Mouse (Mus musculus): ENCODE results near the gene Ccdc97.
"Not testable (repeated sequence)": the region's sequence is repeated elsewhere in the genome, so short reads cannot be mapped to it uniquely, and the experiment has no call there.

Ccdc97 gene

DNA sequence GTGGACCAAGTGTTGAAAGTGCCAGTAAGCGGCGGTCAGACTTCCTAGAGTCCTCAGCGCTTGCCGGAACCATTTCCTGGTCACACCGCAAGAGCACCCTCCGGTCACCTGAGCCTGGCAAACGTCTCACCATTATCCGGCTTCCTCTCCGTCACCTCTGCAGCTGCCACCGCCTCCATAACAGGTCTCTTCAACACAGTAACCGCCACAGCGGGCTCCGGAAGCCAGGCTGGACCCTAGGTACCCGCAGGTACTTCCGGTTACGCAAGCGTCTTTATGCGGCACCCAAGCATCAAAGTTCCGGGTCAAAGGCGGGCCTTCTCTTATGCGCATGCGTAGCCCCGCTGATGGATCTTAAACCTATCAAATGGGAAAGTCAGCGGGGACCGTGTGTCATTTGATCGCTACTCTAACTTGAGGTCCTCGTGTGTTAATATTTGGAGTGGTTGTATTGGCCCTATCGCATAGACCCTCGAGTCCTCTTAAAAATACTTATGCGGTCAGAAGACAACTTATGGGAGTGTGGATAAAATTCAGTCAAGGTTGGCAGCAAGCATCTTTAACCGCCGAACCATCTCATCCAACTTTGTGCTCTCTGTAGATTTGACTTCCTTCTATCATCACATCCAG, at the start of gene Ccdc97:
Gene Ccdc97, minus strand, starts transcription at position 301 of the 630 bp plus-strand sequence.
- peak; percentile 95 for DNase-seq

DNA sequence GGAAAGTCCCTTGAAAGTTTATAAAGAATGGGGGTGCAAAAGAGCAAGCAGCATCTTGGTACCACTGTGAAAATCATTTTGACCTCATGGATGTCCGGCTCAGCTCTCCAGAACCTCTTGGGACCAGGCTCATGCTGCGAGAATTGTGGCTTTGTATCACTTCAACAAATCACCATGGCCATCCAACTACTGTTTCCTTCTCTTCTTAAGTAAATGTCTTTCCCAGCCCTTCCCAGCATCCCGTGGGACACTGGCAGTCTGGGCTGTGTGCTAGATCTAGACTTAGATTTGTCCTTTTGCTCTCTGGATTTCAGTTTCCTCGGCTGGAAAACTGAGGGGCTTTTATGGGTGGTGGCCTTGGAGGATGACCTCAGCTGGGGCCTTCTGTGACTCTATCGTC, 49.3 kb upstream of the Ccdc97 start:
- DNase-seq = no peak

GRCm38 (mm10) chr7:25766108-25766507, 47.2 kb upstream of the Ccdc97 start:
- no peak for DNase-seq

DNA sequence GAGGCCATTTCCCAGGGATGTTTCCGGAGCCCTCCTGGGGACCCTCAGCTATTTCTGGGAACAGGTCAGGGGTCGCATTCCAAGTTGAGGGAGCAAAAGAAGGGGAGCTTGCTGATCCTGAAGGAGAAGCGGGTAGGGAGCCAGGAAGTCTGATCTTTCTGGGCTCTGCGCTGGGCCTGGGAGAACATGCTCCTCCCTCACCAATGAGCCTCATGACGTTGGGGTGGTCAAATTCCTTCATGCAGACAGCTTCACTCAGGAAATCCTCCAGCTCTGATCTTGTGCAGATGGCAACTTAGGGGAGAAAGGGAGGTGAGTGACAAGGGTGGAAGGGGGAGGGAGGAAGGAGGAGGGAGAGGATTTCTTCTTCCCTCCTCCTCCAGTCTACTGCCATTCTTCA, 45.3 kb upstream of the Ccdc97 start:
- DNase-seq = no peak

DNA sequence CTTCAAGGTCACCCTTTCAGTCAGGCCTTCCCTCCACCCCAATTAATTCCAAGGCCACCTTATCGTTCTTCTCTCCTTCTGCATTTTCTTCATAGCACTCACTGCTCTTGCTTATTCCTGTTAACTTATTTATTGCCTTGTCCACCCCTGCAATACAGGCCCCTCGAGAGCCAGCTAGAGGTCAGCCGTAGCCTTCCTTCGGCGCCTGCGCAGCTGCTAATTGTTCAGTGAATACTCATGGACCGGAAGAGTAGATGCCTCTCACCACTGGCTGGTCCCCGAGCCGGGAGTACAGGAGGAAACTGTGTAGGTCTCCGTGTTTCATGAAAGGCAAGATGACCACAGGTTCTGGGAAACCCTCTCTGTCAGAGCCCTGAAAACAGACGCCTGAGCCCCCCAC, 44.8 kb upstream of the Ccdc97 start:
- no peak for DNase-seq

GRCm38 (mm10) chr7:25761354-25761753, 42.5 kb upstream of the Ccdc97 start:
- peak; percentile 21 for DNase-seq

DNA sequence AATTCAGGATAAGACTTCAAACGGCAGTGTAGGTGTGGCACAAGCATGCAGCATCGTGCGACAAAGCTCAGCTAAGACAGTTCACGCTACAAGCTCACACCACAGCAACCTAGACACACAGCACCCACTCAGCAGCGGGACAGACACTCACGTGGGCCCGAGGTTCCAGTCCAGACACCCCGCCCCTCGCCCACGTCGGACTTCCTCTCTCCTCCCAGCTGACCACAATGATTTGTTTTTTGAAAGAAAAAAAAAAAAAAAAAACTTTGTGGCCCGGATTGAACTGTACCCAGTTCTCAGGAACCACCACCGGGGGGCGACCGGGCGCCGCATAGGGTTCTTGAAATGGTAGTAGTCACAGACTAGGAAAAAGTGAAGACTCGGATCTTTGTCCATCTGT, 37.1 kb upstream of the Ccdc97 start:
- peak; percentile 87 for DNase-seq

- no peak for DNase-seq
These were observed 36.6 kb upstream of the Ccdc97 start for GRCm38 (mm10) chr7:25755468-25755833.

GRCm38 (mm10) chr7:25754738-25755467, 36.0 kb upstream of the Ccdc97 start, which contains the start of gene Hnrnpul1:
Gene Hnrnpul1, minus strand, starts transcription at chr7:25754757.
- peak; percentile 100 for DNase-seq

GRCm38 (mm10) chr7:25754439-25754737, 35.5 kb upstream of the Ccdc97 start:
- DNase-seq = no peak

DNA sequence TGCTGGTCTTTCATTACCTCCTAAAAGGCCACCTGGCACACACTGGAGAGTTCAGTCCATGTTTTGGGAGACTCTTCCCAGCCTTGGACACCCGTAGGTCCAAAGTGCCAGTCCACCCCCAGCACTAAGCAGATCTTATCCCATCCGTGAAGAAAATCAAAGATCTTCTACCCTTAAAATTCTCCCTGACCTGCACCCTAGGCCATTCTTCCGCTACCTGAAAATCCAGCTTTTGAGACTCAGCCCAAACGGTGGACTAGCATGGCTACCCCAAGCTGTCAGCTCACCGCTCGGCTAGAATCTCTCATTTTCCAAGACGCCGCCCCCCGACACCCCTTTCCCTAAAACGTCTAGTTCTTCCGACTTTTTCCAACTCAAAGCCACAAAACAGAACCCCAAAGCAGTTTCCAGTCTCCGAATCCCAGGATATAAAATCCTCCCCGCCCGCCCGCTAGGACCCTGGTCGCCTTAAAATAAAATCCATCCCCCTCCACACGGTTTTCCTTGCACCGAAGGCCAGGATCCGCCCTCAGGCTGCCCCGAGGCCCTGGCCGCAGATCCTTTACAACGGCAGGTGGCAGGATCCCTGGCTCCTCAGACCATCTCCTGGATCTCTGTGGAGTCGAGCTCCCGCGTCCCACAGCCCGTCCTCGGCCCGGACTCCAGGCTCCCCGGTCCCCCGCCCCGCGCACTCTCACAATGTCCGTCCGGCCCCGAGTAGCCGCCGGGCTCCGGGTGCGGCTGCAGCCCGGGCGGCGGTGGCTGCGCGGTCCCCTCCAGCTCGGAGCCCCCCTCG, 35.0 kb upstream of the Ccdc97 start:
- peak; percentile 57 for DNase-seq

GRCm38 (mm10) chr7:25753076-25753475, 34.2 kb upstream of the Ccdc97 start:
- DNase-seq = peak; percentile 51

- DNase-seq = no peak
These were observed 28.0 kb upstream of the Ccdc97 start for GRCm38 (mm10) chr7:25746844-25747243.

- no peak for DNase-seq
These were observed 19.4 kb upstream of the Ccdc97 start for GRCm38 (mm10) chr7:25738277-25738676.

- no peak for DNase-seq
These were observed 18.0 kb upstream of the Ccdc97 start for GRCm38 (mm10) chr7:25736920-25737319.

DNA sequence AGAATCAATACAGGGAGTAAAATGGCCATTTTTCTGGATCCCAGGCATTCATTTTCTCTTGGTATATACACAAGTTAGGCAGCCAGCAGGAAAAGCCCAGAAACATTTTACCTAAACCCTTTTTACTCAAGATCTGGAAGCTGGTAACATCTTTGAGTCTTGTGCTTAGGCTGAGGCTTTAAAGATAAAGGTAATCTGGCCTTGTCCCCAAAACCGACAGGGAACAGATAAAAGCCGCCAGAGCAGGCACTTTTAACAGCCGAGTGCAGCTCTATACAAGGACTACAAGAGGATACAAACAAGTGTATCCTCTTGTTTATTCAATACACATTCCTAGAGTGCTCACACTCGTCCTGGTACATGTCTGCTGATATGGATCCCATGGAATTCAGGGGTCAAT, 16.1 kb upstream of the Ccdc97 start:
- DNase-seq = no peak

GRCm38 (mm10) chr7:25731294-25732055, 12.6 kb upstream of the Ccdc97 start:
- no peak for DNase-seq

DNA sequence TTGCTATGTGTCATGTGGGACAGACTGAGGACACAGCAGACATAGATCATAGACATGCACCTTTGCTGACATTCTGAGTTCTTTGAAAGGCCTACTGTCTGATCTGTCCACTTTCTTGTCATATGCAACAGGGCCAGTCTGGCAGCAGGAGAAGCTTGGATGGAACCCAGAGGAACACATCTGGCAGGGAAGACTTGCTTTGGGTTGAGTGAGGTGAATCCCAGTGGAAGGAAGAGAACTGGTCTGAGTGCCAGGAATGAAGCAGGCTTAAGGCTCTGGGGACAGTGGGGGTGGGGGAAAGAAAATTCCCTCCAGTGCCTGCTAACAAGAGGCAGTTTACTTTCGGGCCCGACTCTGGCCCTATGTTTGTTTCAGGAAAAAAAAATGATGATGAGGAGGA, 11.0 kb upstream of the Ccdc97 start:
- no peak for DNase-seq

DNA sequence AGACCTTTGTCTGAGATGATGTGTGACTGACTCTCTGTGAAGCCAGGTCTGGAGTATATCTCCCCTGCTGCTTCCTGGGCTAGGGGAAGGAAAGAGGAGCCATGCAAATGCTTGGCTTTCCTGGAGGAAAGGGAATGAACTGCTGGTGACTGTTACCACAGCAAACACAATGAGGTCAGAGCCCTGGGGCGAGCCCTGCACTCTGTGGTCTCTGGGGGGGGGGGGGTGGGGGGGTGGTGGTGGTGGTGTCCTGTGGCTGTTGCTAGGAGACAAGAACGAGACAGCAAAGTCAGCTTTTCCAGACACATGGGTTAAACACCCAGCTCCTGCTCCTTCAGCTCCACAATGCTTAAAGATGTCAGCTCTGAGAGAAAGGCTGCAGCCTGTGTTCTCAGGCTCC, 10.5 kb upstream of the Ccdc97 start:
- DNase-seq = no peak

DNA sequence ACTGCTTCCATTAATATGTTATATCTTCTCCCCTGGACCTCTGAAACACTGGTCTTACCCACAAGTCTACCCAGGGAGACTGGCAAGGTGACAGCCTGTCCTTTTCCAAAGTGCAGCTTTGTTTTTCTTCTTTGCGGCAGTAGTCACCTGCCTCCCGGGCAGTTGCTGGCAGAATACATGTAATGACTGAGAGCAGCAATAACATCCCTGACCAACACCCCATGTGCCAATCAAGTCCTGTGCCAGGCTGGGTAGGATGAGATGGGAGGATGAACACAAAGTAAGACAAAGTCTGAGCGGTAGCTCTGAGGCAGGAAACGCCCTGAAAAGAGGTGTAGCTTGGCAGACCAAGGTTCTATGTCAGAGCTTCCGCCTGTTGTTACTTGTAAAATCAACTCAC, 8.9 kb upstream of the Ccdc97 start:
- DNase-seq = no peak

DNA sequence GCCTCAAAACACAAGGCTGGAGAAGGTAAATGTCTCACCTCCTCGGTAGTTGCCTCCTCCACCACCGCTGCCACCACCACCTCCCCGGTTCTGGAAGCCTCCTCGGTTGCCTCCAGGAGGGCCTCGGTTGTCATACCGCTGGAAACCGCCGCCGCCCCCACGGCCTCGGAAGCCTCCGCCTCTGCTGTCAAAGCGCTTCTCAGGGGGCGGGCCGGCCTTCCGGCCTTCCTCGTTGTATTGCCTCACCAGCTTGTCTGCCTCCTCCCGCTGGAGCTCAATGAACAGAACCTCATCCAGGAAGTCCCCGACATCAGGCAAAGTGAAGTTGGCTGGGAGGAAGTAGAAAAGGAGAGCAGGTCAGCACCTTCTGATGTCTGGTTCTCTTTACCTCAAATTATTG, 7.0 kb upstream of the Ccdc97 start:
- no peak for DNase-seq

- not testable (repeated sequence) for DNase-seq
These were observed 2.9 kb upstream of the Ccdc97 start for GRCm38 (mm10) chr7:25721776-25722175.

DNA sequence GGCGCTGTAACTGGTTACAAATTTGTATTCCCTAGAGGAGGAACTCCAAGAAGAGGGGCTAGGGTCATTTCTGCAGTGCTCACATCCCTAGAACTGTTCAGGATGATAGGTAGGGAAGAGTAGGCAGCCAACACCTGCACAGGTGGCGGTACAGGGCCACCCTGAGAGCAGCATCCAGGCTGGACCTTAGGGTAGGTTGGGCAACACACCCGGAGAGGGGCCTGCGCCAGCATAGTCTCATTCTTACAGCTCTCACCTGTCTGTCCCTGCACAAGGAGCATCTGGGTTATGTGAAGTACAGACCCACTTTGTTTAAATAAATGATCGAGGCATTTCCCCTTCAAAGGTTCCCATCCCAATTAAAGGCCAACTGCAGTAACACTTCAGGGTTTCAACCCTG, 1.9 kb upstream of the Ccdc97 start:
- no peak for DNase-seq

Measured in cerebellum, adult 9-11 months (tissue).